Mouse (Mus musculus) intestine, embryonic 14.5 days (tissue): ENCODE measurements at regions not wholly inside any gene's neighbourhood (a gene's known extent, or its start where the extent isn't known, plus 50 kb on each side); places are given as distances from the start of the nearest gene placed in this dataset.

Source experiments
- ATAC-seq: fragments of 200-750 bp; cut with Nextera tagmentation; replicated peaks from 2 replicates; pipeline ENCODE4 v1.8.0; 2017; ENCODE audit warnings: low read depth, moderate number of reproducible peaks, moderate TSS enrichment, moderate library complexity; ENCODE audit not compliant: low FRiP score, low TSS enrichment
- DNase-seq: peaks from one replicate; pipeline ENCODE4 v3.0.0-alpha.2; 2018; ENCODE audit warnings: low spot score
- H3K27ac ChIP-seq: fragments of 300-500 bp; sonication (generic); 2 replicates; pipeline ENCODE4 v1.5.1; 2014; ENCODE audit warnings: low read depth, mild to moderate bottlenecking, control low read depth
- H3K27me3 ChIP-seq: fragments of 300-500 bp; sonication (generic); replicated peaks from 2 replicates; pipeline ENCODE4 v1.6.1; 2014; ENCODE audit warnings: low read length, control low read depth; ENCODE audit not compliant: control insufficient read depth, insufficient read depth
- H3K36me3 ChIP-seq: fragments of 300-500 bp; sonication (generic); 2 replicates; pipeline ENCODE4 v1.6.1; 2014; ENCODE audit warnings: low read length, control low read depth; ENCODE audit not compliant: control insufficient read depth, insufficient read depth
- H3K4me1 ChIP-seq: fragments of 300-500 bp; sonication (generic); replicated peaks from 2 replicates; pipeline ENCODE4 v1.6.1; 2014; ENCODE audit warnings: low read length, control low read depth, mixed read lengths; ENCODE audit not compliant: control insufficient read depth, insufficient read depth
- H3K4me2 ChIP-seq: fragments of 300-500 bp; sonication (generic); 2 replicates; pipeline ENCODE4 v1.6.1; 2014; ENCODE audit warnings: low read length
- H3K4me3 ChIP-seq: fragments of 300-500 bp; sonication (generic); 2 replicates; pipeline ENCODE4 v1.5.1; 2014; ENCODE audit warnings: low read depth, low read length, control low read depth, mixed read lengths
- H3K9ac ChIP-seq: fragments of 300-500 bp; sonication (generic); 2 replicates; pipeline ENCODE4 v1.6.1; 2014; ENCODE audit warnings: mild to moderate bottlenecking, low read length
- H3K9me3 ChIP-seq: fragments of 300-500 bp; sonication (generic); 2 replicates; pipeline ENCODE4 v1.6.1; 2016; ENCODE audit warnings: low read length, control low read depth; ENCODE audit not compliant: control insufficient read depth
- WGBS: fragments of 180-500 bp; shearing (Covaris S2); extraction: QIAGEN DNeasy Blood & Tissue Kit; methylation state at CpG from one replicate; pipeline ENCODE4 v1.1.7; 2014; 5-methylcytosine and 5-hydroxymethylcytosine counted together

GRCm38 (mm10) chr3:147041201-147041600 is 189.0 kb downstream of the Ttll7 start:
- Histone ChIP-seq H3K9ac (no peak overlapping the region), H3K36me3 (no peaks in the 10 kb centered on the region), H3K4me2 (no peak overlapping the region), H3K4me1 (no peaks in the 10 kb centered on the region), H3K4me3 (no peak overlapping the region), H3K9me3 (no peaks in the 10 kb centered on the region), H3K27me3 (no peaks in the 10 kb centered on the region), H3K27ac (no peak overlapping the region)
- ATAC-seq, result no peak
- 89% methylated on average over 4 of the region's 4 CpGs for WGBS
- no peak for DNase-seq

- Histone ChIP-seq H3K27me3 (no peaks in the 10 kb centered on the region), H3K9ac (no peak overlapping the region), H3K4me1 (no peaks in the 10 kb centered on the region), H3K4me3 (no peak overlapping the region), H3K9me3 (no peaks in the 10 kb centered on the region), H3K27ac (no peak overlapping the region), H3K4me2 (no peak overlapping the region), H3K36me3 (no peaks in the 10 kb centered on the region)
- ATAC-seq (no peak), DNase-seq (no peak)
- WGBS, result 77% methylated on average over 3 of the region's 3 CpGs
These were observed 190.7 kb downstream of the Ttll7 start for GRCm38 (mm10) chr3:147042911-147043310.

DNA sequence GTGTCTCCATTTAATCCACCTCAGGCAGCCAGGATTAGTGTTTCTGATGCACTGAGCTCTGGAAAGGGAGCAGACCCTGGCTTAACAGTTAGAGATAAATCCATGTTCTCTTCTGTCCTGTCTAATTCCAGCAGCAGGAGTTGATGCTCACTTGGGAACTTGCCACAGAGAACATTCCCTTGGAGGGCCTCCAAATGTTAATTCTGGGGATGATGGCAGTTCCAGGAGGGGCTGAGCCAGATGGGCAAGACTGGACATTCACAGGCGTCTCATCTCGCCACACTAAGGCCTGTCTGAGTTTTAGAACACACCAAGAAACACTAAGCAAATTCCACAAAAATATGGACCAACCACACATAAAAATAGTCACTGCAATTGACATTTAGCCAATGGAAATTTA is 194.5 kb downstream of the Ttll7 start:
- no peak for DNase-seq
- H3K9ac ChIP-seq, result no peak overlapping the region
- H3K27ac ChIP-seq, result no peak overlapping the region
- H3K4me3 ChIP-seq, result no peak overlapping the region
- WGBS, result 72% methylated on average over 2 of the region's 2 CpGs
- H3K27me3 ChIP-seq, result no peaks in the 10 kb centered on the region
- H3K4me2 ChIP-seq, result no peak overlapping the region
- H3K9me3 ChIP-seq, result peaks cover 10% of the 10 kb centered on the region; the same call in 1 of the 2 replicates
- no peak for ATAC-seq
- no peaks in the 10 kb centered on the region for H3K36me3 ChIP-seq
- no peaks in the 10 kb centered on the region for H3K4me1 ChIP-seq

GRCm38 (mm10) chr3:147054157-147054838 is 202.1 kb downstream of the Ttll7 start:
- Histone ChIP-seq H3K27me3 (no peaks in the 10 kb centered on the region), H3K27ac (no peak overlapping the region), H3K4me2 (no peak overlapping the region), H3K9ac (no peak overlapping the region), H3K4me3 (no peak overlapping the region), H3K9me3 (peaks cover 10% of the 10 kb centered on the region; the same call in 1 of the 2 replicates), H3K4me1 (no peaks in the 10 kb centered on the region), H3K36me3 (no peaks in the 10 kb centered on the region)
- no peak for DNase-seq
- no peak for ATAC-seq
- 73% methylated on average over 8 of the region's 8 CpGs for WGBS

DNA sequence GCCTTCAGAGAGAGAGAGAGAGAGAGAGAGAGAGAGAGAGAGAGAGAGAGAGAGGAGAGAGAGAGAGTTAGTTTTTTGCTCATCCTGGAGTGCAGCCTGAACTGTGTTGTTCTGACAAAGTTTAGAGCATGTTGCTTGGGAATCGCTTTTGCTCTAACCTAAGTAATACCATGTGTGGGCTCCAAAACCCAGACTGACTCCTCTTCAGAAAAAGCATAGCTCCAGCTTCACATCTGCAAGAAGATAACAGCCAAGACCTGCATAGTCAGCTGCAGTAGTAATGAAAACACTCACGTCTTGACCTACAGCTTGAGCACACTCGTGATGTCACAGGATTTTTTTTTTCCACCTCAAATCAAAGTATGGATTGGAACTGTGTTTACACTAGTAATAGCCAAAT is 205.7 kb downstream of the Ttll7 start:
- H3K9ac ChIP-seq, result no peak overlapping the region
- no peaks in the 10 kb centered on the region for H3K36me3 ChIP-seq
- H3K4me2 ChIP-seq, result no peak overlapping the region
- DNase-seq, result no peak
- no peak for ATAC-seq
- H3K4me3 ChIP-seq, result no peak overlapping the region
- no peak overlapping the region for H3K27ac ChIP-seq
- 58% methylated on average over 3 of the region's 3 CpGs for WGBS
- H3K4me1 ChIP-seq, result no peaks in the 10 kb centered on the region
- no peaks in the 10 kb centered on the region for H3K9me3 ChIP-seq
- no peaks in the 10 kb centered on the region for H3K27me3 ChIP-seq

- Histone ChIP-seq H3K27ac (no peak overlapping the region), H3K4me1 (no peaks in the 10 kb centered on the region), H3K36me3 (no peaks in the 10 kb centered on the region), H3K9ac (no peak overlapping the region), H3K9me3 (no peaks in the 10 kb centered on the region), H3K27me3 (no peaks in the 10 kb centered on the region), H3K4me2 (no peak overlapping the region), H3K4me3 (no peak overlapping the region)
- DNase-seq (no peak), ATAC-seq (no peak)
- 86% methylated on average over 8 of the region's 8 CpGs for WGBS
These were observed 208.5 kb downstream of the Ttll7 start for GRCm38 (mm10) chr3:147060659-147061058.

- 75% methylated on average over 7 of the region's 7 CpGs for WGBS
These were observed 210.3 kb downstream of the Ttll7 start for GRCm38 (mm10) chr3:147062451-147062850.

DNA sequence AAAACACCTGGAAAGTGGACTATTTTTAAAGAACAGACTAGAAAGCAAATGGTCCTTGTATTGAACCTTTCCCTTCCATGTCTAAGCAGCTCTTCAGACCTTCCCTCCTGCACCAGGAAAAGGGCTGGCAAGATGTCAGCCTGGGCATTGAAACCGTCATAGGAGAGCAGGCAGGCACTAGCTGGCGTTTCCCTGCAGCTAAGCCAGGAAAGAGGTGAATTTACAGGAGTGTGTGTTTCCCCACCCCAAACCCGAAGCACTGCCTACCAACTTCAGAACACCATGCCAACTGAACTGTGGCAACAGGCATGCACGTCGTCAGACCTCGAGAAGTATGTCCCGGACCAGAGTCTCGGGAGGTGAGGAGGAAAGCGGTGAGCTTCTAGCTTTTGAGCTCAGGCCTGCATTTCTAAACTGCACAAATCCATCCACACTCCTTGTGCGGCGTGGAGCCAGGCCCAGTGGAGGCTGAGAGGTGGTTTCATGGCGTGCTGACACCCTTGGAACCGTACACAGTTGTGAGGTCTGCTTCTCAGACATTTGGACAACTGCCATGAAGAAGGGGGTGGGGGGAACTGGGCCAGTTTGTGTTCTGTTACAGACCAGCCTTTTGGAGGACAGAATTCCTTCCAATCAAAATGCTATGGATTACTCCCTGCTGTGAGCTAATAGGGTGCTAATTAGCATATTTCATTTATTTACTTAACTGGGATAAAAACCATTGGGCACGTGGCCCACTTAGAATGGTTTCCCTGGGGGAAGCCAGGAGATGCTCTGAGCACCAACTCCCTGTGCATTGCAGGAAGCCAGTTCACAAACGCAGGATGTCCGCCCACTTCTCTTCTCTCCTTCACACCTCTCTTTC is 211.6 kb downstream of the Ttll7 start:
- Histone ChIP-seq H3K36me3 (no peaks in the 10 kb centered on the region), H3K27ac (no peak overlapping the region), H3K4me1 (no peaks in the 10 kb centered on the region), H3K4me2 (no peak overlapping the region), H3K9me3 (no peaks in the 10 kb centered on the region), H3K4me3 (no peak overlapping the region), H3K27me3 (no peaks in the 10 kb centered on the region), H3K9ac (no peak overlapping the region)
- ATAC-seq, result no peak
- no peak for DNase-seq
- WGBS, result 70% methylated on average over 16 of the region's 16 CpGs

More at GRCm38 (mm10) chr3:147062451-147062850, 210.3 kb downstream of the Ttll7 start:
- Histone ChIP-seq H3K4me1 (no peaks in the 10 kb centered on the region), H3K36me3 (no peaks in the 10 kb centered on the region), H3K9ac (no peak overlapping the region), H3K4me2 (no peak overlapping the region), H3K9me3 (no peaks in the 10 kb centered on the region), H3K27ac (no peak overlapping the region), H3K4me3 (no peak overlapping the region), H3K27me3 (no peaks in the 10 kb centered on the region)
- DNase-seq (no peak), ATAC-seq (no peak)
